Comparison of ENCODE assay signal across 13 mouse cellular contexts in genomic region chr15:80105490-80106410, GRCm38 (mm10). TPM values are rescaled to one million over a fixed set of nuclear protein-coding genes. Genes with fewer than 3 reads are reported as not detected.
A peak's percentile ranks its signal among the peaks of the same experiment; 100 is the strongest.
DNase-seq lines count a peak whose midpoint lies in the region; ATAC-seq and TF ChIP-seq lines count a peak whose summit lies in the region.
"Had no signal": no experiment of that assay in that cellular context is flagged by ENCODE, and none has a peak within 500 bp of the region (broad histone marks: within the 10 kb centered on the region; RNA-seq: fewer than 3 reads in every experiment).

No protein-coding gene starts in this region.

- no peak overlapping the region for H3K4me3 ChIP-seq in heart, postnatal 0 days (ENCODE audit: low read depth, low read length)
- H3K4me3 ChIP-seq in midbrain, embryonic 11.5 days (ENCODE audit: low read depth, low read length): no peak overlapping the region
- H3K4me3 ChIP-seq: embryonic facial prominence, embryonic 13.5 days; limb, embryonic 12.5 days had no signal

- ATAC-seq in heart, postnatal 0 days (ENCODE audit: insufficient read depth, low read depth): peak; percentile 58
- ATAC-seq in granulocyte monocyte progenitor cell, adult 5-6 weeks (replicated peaks; ENCODE audit: poor library complexity, severe bottlenecking): peak; percentile 47
- no peak for ATAC-seq in midbrain, embryonic 11.5 days (ENCODE audit: low FRiP score)

- H3K27ac ChIP-seq in heart, postnatal 0 days (ENCODE audit: low read depth): peak overlapping the region; percentile 16; the same call in 1 of the 2 replicates
- no peak overlapping the region for H3K27ac ChIP-seq in midbrain, embryonic 11.5 days (ENCODE audit: low read depth, low read length)
- H3K27ac ChIP-seq: embryonic facial prominence, embryonic 13.5 days; limb, embryonic 12.5 days had no signal

- no peaks in the 10 kb centered on the region for H3K27me3 ChIP-seq in heart, postnatal 0 days (ENCODE audit: control insufficient read depth, insufficient read depth, low read length)
- H3K27me3 ChIP-seq in midbrain, embryonic 11.5 days (ENCODE audit: control insufficient read depth, insufficient read depth, low read length): no peaks in the 10 kb centered on the region
- H3K27me3 ChIP-seq: embryonic facial prominence, embryonic 13.5 days; limb, embryonic 12.5 days had no signal

- no peaks in the 10 kb centered on the region for H3K9me3 ChIP-seq in heart, postnatal 0 days (replicated peaks; ENCODE audit: control insufficient read depth, low read length)
- H3K9me3 ChIP-seq in midbrain, embryonic 11.5 days (ENCODE audit: control insufficient read depth, low read length): no peaks in the 10 kb centered on the region
- H3K9me3 ChIP-seq: embryonic facial prominence, embryonic 13.5 days; limb, embryonic 12.5 days had no signal

- H3K4me1 ChIP-seq in heart, postnatal 0 days (ENCODE audit: control insufficient read depth, insufficient read depth): no peaks in the 10 kb centered on the region
- H3K4me1 ChIP-seq in midbrain, embryonic 11.5 days (ENCODE audit: control insufficient read depth, insufficient read depth, low read length): no peaks in the 10 kb centered on the region
- H3K4me1 ChIP-seq: limb, embryonic 12.5 days had no signal

- H3K36me3 ChIP-seq in heart, postnatal 0 days (replicated peaks; ENCODE audit: control insufficient read depth, insufficient read depth, low read length): no peaks in the 10 kb centered on the region
- H3K36me3 ChIP-seq in midbrain, embryonic 11.5 days (ENCODE audit: control insufficient read depth, insufficient read depth, low read length): no peaks in the 10 kb centered on the region
- H3K36me3 ChIP-seq: embryonic facial prominence, embryonic 13.5 days; limb, embryonic 12.5 days had no signal

- TF ChIP-seq CTCF in heart, postnatal 0 days (IDR thresholded peaks at IDR 0.05; ENCODE audit: low read depth): peak; percentile 22; the same call in 1 of the 2 replicates

- TF ChIP-seq EP300 in heart, postnatal 0 days (IDR thresholded peaks at IDR 0.05; ENCODE audit: low read depth): peak; percentile 85

- no peak for DNase-seq in heart, postnatal 0 days (ENCODE audit: low spot score)
- DNase-seq in heart, adult 18-20 months: no peak
- peak; percentile 61 for DNase-seq in ES-CJ7 (ENCODE audit: low read depth, low spot score)
- peak; percentile 81 for DNase-seq in midbrain, embryonic 11.5 days (ENCODE audit: low spot score, missing footprints)
- DNase-seq in ovary, postnatal 10 days (ENCODE audit: low spot score): no peak
- no peak for DNase-seq in adrenal gland, adult 8-10 months
- no peak for DNase-seq in cerebellum, adult 18-20 months
- DNase-seq: gastrocnemius, postnatal 14 days; kidney, adult 2 months; thymus, postnatal 4 days had no signal

- H3K4me2 ChIP-seq in heart, postnatal 0 days (ENCODE audit: low read depth, low read length): no peak overlapping the region
- no peak overlapping the region for H3K4me2 ChIP-seq in midbrain, embryonic 11.5 days
- H3K4me2 ChIP-seq: embryonic facial prominence, embryonic 13.5 days; limb, embryonic 12.5 days had no signal

- WGBS in heart, postnatal 0 days: 47% methylated on average over 12 of the region's 12 CpGs
- 60% methylated on average over 12 of the region's 12 CpGs for WGBS in midbrain, embryonic 11.5 days

- H3K9ac ChIP-seq in heart, postnatal 0 days (replicated peaks; ENCODE audit: low read depth, low read length): peak overlapping the region; percentile 7; the same call in 1 of the 2 replicates
- no peak overlapping the region for H3K9ac ChIP-seq in midbrain, embryonic 11.5 days (ENCODE audit: low read length)
- H3K9ac ChIP-seq: embryonic facial prominence, embryonic 13.5 days; limb, embryonic 12.5 days had no signal

RNA-seq across cellular contexts. Expression of gene Rpl3, which starts 14.1 kb away (rescaled TPM):
- 763 and 766 TPM in 2 replicates for total RNA-seq in heart, postnatal 0 days (2014; rRNA removed; ENCODE audit: low replicate concordance)
- 480 and 487 TPM in 2 replicates for polyA plus RNA-seq in heart, postnatal 0 days (2015; fragmentation: Nextera tagmentation; extraction: Ambion mirVana)
- 100 to 1,000 TPM; 163 to 184 TPM for total RNA-seq in heart, adult 18-20 months (2021)
- total RNA-seq in granulocyte monocyte progenitor cell, adult 5-6 weeks (2014; fragmentation: Nextera tagmentation): 2,307 and 2,508 TPM in 2 replicates
- total RNA-seq in granulocyte monocyte progenitor cell, adult 5-6 weeks (2017): 3,100 and 3,113 TPM in 2 replicates
- polyA plus RNA-seq in midbrain, embryonic 11.5 days (2014; fragmentation: Nextera tagmentation; extraction: Ambion mirVana): 1,032 and 1,053 TPM in 2 replicates
- 100 to 1,000 TPM; 541 to 649 (median 631) TPM for total RNA-seq in adrenal gland, adult 8-10 months (2022)

RNA-seq across cellular contexts. Expression of gene Syngr1, which starts 14.6 kb away (rescaled TPM):
- total RNA-seq in heart, postnatal 0 days (2014; rRNA removed; ENCODE audit: low replicate concordance): 104 and 144 TPM in 2 replicates
- polyA plus RNA-seq in heart, postnatal 0 days (2015; fragmentation: Nextera tagmentation; extraction: Ambion mirVana): 140 and 150 TPM in 2 replicates
- 100 to 1,000 TPM in 1 of 2 experiments, 10 to 100 TPM in 1; 80.2 to 107 TPM for total RNA-seq in heart, adult 18-20 months (2021)
- 1.5 and 1.6 TPM in 2 replicates for total RNA-seq in granulocyte monocyte progenitor cell, adult 5-6 weeks (2014; fragmentation: Nextera tagmentation)
- 1.6 and 4.0 TPM in 2 replicates for total RNA-seq in granulocyte monocyte progenitor cell, adult 5-6 weeks (2017)
- 6.2 and 7.4 TPM in 2 replicates for polyA plus RNA-seq in midbrain, embryonic 11.5 days (2014; fragmentation: Nextera tagmentation; extraction: Ambion mirVana)
- 10 to 100 TPM; 32.7 to 65.7 (median 48.7) TPM for total RNA-seq in adrenal gland, adult 8-10 months (2022)

RNA-seq across cellular contexts. Expression of gene Tab1, which starts 27.2 kb away (rescaled TPM):
- total RNA-seq in heart, postnatal 0 days (2014; rRNA removed; ENCODE audit: low replicate concordance): 37.3 and 41.2 TPM in 2 replicates
- 25.0 and 29.1 TPM in 2 replicates for polyA plus RNA-seq in heart, postnatal 0 days (2015; fragmentation: Nextera tagmentation; extraction: Ambion mirVana)
- total RNA-seq in heart, adult 18-20 months (2021): 10 to 100 TPM; 14.8 to 18.4 TPM
- total RNA-seq in granulocyte monocyte progenitor cell, adult 5-6 weeks (2014; fragmentation: Nextera tagmentation): 15.0 and 22.3 TPM in 2 replicates
- total RNA-seq in granulocyte monocyte progenitor cell, adult 5-6 weeks (2017): 13.0 and 21.3 TPM in 2 replicates
- 24.9 and 29.4 TPM in 2 replicates for polyA plus RNA-seq in midbrain, embryonic 11.5 days (2014; fragmentation: Nextera tagmentation; extraction: Ambion mirVana)
- 10 to 100 TPM; 16.2 to 31.8 (median 26.8) TPM for total RNA-seq in adrenal gland, adult 8-10 months (2022)

Comparison
In these comparisons a context has a peak if more than half of its experiments do, and no peak if none do; other contexts are left out.
1. DNase-seq: peak in ES-CJ7 (single experiment) and midbrain, embryonic 11.5 days (single experiment); none in heart, postnatal 0 days (single experiment), heart, adult 18-20 months (0 of 2), ovary, postnatal 10 days (single experiment), adrenal gland, adult 8-10 months (single experiment) and cerebellum, adult 18-20 months (0 of 2).
2. RNA of gene Syngr1, which starts 14.6 kb away (total RNA-seq): 104 to 144 TPM in heart, postnatal 0 days, 80.2 to 107 TPM in heart, adult 18-20 months and 32.7 to 65.7 TPM in adrenal gland, adult 8-10 months; 1.5 to 4.0 TPM in granulocyte monocyte progenitor cell, adult 5-6 weeks; every median in the first group is over 4 times any median in the second.